Mouse (Mus musculus): ENCODE measurements around the gene Gm49321.

DNA sequence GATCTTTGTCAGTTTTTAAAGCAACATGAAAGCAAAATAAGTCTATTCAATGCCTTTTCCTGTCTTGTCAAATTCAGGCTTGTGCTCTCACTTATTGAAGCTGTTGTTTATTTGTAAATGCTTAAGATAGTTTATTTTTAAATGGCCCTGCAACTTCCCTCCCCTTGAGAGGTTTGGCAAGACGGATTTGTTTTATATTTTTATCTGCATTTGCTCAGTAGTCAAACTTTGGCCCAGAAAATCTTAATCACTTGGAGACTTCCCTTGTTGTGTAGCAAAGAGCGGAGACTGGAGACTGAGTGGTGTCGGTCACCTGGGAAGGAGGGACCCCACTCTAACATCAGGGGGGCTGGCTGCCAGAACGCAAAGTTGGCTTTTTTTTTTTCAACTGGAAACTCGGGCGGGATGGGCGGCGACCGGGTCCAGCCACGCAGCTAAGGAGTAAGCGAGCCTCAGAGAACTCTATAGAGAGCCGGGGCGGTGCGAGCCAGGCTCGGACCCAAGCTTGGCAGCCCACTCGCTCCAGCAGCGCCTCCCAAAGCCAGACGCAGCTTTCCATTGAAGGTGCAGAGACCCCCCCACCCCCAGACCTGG is 30.3 kb upstream of the Gm49321 start:
- TF ChIP-seq GATA1 (IDR thresholded peaks at IDR 0.05; ENCODE audit: borderline replicate concordance, low read length) = no peak
- no peak for TF ChIP-seq FLI1 (IDR thresholded peaks at IDR 0.05; ENCODE audit: low read length)

Measured in megakaryocyte, embryonic 14.5 days (primary cell).